Mouse (Mus musculus) myocyte (in vitro differentiated cells): ENCODE measurements around the gene Spns1.

Experiments used
- CEBPB ChIP-seq: IDR thresholded peaks from 2 replicates; pipeline ENCODE4 v1.6.1; 2011; ENCODE audit warnings: mild to moderate bottlenecking, moderate library complexity; ENCODE audit not compliant: poor library complexity, insufficient read depth, severe bottlenecking
- E2F4 ChIP-seq: IDR thresholded peaks from one replicate; pipeline ENCODE4 v1.6.1; 2011; ENCODE audit warnings: mild to moderate bottlenecking, control low read depth, moderate library complexity; ENCODE audit not compliant: insufficient read depth
- MAX ChIP-seq: IDR thresholded peaks from one replicate; pipeline ENCODE4 v1.6.1; 2011; ENCODE audit warnings: low read depth, mild to moderate bottlenecking, control low read depth
- MYOG ChIP-seq, 3 experiments: IDR thresholded peaks; one replicate each; pipeline ENCODE4 v1.6.1; 2011; ENCODE audit warnings: control low read depth in 2 of 3, low read depth in 2 of 3, mild to moderate bottlenecking in 2 of 3; ENCODE audit not compliant: insufficient read length in 2 of 3, control insufficient read depth in 1 of 3, insufficient read depth in 1 of 3
- POLR2A ChIP-seq: IDR thresholded peaks from one replicate; pipeline ENCODE4 v1.6.1; 2011; ENCODE audit warnings: low read depth, mild to moderate bottlenecking, control low read depth, moderate library complexity; ENCODE audit not compliant: insufficient read length
- POLR2AphosphoS2 ChIP-seq: IDR thresholded peaks from one replicate; pipeline ENCODE4 v1.6.1; 2011; ENCODE audit warnings: low read depth, control low read depth; ENCODE audit not compliant: insufficient read length
- REST ChIP-seq: IDR thresholded peaks from one replicate; pipeline ENCODE4 v1.6.1; 2011; ENCODE audit warnings: mild to moderate bottlenecking, control low read depth, moderate library complexity; ENCODE audit not compliant: insufficient read depth, insufficient read length
- SRF ChIP-seq: IDR thresholded peaks from one replicate; pipeline ENCODE4 v1.6.1; 2011; ENCODE audit warnings: low read depth; ENCODE audit not compliant: control insufficient read depth, insufficient read length
- TCF3 ChIP-seq: IDR thresholded peaks from one replicate; pipeline ENCODE4 v1.6.1; 2011; ENCODE audit warnings: low read depth, control low read depth; ENCODE audit not compliant: insufficient read length
- USF1 ChIP-seq: IDR thresholded peaks from one replicate; pipeline ENCODE4 v1.6.1; 2011; ENCODE audit warnings: low read depth, mild to moderate bottlenecking, control low read depth, moderate library complexity

DNA sequence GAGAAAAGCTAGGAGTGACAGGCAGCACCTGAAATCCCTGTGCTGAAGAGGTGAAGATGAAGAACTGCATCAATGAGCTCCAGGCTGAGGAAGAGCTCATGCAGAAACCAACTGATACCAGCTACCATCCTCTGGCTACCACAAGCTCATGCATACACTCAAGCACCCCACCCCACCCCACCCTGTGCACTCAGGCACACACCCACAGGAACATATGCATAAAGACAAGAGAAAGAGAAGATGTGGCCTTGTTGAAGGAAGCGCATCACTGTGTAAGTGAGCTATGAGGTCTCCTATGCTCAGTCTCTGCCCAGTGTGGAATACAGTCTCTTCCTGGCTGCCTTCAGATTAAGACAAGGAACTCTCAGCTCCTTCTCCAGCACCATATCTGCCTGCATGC lies 10.9 kb upstream of the Spns1 start:
- TF ChIP-seq POLR2A: no peak
- no peak for TF ChIP-seq POLR2AphosphoS2
- TF ChIP-seq E2F4: no peak
- no peak for TF ChIP-seq CEBPB
- no peak for TF ChIP-seq TCF3
- TF ChIP-seq SRF: no peak
- TF ChIP-seq MYOG (IDR thresholded peaks at IDR 0.05; ENCODE audit: control insufficient read depth in 1 of 3, insufficient read depth in 1 of 3, insufficient read length in 2 of 3, low read depth in 2 of 3): no peak
- no peak for TF ChIP-seq MAX
- no peak for TF ChIP-seq REST
- no peak for TF ChIP-seq USF1
